Mouse (Mus musculus): Measurements from ENCODE around the gene Glyctk.
"Not testable (repeated sequence)": the region's sequence is repeated elsewhere in the genome, so short reads cannot be mapped to it uniquely, and the experiment has no call there.

Glyctk gene

DNA sequence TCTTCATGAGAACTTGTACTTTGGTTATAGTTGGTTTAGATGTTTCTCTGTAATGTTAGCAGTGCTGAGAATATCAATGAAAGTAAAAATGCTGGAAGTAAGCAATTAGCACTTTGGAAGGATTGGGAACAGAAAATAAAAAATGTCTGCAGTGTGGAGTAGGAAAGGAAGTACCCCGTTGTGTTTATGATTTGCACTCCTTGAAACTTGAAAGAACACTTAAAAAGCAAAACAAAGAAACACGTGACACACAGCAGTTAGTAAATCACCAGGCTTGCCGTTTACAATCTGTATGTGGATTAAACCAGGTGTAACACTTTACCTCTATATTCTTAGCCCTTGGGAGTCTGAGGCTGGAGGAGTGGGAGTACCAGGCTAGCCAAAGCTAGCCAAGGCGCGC, 18.8 kb upstream of the Glyctk start:
- DNase-seq (ENCODE audit: low spot score) = no peak

DNA sequence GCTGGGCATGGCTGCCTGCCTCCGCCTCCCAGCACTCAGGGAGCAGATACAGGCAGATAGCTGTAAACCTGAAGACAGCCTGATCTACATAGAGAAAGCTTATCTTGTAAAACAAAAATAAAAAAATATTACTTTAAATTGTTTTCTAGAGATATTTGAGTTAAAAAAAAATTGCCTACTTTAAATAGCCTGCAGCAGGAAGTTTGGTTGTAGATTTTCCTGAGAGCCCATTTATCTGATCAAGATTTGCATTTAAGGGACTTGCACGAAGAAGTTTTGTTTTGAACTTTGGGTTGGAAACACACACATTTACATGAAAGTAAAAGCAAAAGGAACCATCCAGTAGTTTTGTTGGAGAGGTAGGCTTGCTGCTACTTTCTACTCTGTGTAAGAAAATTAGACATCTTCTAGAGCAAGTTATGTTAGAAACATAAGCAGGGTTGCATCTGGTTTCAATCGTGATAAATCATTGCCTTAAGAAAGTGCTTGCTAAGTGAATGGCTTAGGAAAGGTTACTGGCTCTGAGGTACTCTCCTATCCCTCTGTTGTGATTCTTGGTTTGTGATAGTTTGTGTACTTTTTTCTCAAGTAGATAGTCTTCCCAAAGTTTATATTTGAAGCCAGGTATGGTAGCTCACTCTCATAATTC, 17.7 kb upstream of the Glyctk start:
- no peak for DNase-seq (ENCODE audit: low spot score)

DNA sequence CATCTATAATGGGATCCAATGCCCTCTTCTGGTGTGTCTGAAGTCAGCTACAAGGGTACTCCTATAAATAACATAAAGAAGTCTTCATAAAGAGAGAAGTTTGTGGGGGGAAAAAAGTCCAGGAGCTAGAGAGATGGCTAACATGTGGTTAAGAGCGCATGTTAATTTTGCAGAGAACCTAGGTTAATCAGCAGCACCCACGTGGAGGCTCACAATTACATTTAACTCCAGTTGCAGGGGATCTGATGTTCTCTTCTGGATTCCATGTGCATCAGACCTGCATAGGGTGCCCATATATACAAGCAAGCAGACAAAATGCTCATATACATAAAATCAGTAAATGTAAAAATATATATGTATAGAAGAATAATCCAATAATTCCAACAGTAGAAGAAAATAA, 15.4 kb upstream of the Glyctk start:
- no peak for DNase-seq (ENCODE audit: low spot score)

GRCm38 (mm10) chr9:106172527-106172926, 14.6 kb upstream of the Glyctk start:
- no peak for DNase-seq (ENCODE audit: low spot score)

GRCm38 (mm10) chr9:106171346-106172158, 13.6 kb upstream of the Glyctk start:
- DNase-seq (ENCODE audit: low spot score) = peak; percentile 39

DNA sequence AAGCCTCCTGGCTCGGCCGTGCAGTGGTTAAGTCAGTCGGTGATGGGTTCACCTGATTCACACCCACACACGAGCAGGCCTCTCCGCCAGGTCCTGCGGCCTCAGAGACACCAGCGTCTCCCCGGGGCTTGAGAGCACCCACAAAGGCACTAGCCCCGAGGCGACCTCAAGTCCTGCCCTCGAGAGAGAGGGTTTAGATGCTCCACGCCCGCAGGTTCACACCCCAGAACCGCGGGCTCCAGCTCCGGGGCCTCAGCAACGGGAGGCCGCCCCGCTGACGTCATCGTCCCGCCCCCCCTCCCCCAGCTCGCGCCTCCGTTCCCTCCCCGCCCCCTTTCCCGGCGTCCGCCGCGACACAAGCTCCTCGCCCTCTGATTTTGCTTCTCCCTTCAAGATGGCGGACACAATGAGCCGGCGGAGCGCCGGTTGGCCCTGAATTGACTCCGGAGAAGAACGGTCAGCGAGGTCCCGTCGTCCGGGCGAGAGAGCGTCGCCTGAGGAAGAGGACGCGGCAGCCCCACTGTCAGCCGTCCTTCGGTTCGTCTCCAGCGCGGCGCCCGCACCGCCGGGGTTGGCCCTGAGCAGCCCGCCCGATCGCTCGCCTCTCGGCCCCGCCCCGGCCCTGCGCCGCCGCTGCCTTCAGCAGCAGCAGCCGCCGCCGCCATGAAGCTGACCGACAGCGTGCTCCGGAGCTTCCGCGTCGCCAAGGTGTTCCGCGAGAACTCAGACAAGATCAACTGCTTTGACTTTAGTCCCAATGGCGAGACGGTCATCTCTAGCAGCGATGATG, 12.8 kb upstream of the Glyctk start, which contains the start of gene Wdr82:
Gene Wdr82, plus strand, starts transcription at position 373 of the 790 bp plus-strand sequence.
- DNase-seq (ENCODE audit: low spot score) = peak; percentile 54

GRCm38 (mm10) chr9:106169917-106170316, 12.0 kb upstream of the Glyctk start:
- no peak for DNase-seq (ENCODE audit: low spot score)

DNA sequence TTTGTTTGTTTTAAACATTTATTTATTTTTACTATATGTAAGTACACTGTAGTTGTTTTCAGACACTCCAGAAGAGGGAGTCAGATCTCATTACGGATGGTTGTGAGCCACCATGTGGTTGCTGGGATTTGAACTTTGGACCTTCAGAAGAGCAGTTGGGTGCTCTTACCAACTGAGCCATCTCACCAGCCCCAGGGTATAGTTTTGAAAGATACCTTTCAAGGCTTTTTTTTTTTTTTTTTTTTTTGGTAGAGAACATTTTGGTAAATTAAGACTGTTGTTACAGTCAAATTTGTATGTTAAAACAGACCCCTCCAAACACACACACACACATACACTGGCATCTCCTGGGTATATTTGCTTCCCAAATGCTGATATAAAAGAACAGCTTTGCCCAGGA, 11.1 kb upstream of the Glyctk start:
- DNase-seq (ENCODE audit: low spot score) = not testable (repeated sequence)

DNA sequence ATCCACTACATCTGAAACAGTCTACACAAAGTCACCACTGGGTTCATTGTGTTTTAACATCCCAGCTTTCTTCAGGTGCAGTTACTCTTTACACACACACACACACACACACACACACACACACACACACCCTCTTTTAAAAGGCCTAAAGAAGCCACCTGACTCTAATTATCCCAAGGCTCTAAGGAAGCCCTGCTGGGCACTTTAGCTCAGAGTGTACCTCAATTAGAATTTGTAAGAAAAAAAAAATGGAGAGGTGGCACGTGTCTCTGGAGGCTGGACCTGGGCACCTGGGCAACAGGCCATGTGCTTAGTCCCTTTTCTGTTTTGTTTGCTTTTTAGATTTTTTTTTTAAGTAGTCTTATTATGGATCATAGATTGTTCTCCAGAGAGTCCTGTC, 9.8 kb upstream of the Glyctk start:
- DNase-seq (ENCODE audit: low spot score) = no peak

DNA sequence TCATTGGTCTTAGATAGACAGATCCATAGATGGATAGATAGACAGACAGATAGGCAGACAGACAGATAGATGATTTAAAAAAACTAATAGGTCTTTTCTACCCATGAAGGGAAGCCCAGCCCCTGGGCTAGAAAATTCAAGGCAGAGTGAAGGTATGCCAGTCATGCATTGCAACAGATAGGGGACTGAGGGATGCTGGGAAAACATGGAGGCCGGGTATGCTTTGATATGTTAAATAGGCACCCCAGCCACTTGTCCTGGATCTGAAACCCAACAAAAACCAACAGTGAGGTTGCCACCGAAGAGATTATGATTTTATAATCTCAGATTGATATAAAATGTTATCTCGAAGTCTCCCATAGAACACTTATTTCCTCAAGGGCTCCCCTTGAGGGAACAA, 9.3 kb upstream of the Glyctk start:
- DNase-seq (ENCODE audit: low spot score) = no peak

GRCm38 (mm10) chr9:106166709-106167108, 8.8 kb upstream of the Glyctk start:
- DNase-seq (ENCODE audit: low spot score) = no peak

DNA sequence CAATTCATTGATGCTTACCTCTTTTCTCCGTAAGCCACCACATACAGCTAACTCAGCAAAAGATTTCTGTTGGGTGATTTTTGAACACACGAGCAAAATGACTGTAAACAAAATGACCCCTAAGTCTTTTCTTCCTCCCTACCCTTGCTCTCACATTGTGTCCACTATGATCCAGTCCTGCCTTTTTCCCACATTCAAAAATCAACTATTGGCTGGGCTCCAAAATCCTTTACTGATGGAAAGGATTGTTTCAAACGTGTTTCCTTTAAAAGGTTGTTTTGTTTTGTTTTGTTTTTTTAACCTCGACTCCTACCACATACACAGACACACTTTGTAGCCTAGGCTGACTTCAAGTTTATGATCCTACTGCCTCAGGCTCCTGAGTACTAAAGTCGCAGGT, 2.5 kb upstream of the Glyctk start:
- no peak for DNase-seq (ENCODE audit: low spot score)

DNA sequence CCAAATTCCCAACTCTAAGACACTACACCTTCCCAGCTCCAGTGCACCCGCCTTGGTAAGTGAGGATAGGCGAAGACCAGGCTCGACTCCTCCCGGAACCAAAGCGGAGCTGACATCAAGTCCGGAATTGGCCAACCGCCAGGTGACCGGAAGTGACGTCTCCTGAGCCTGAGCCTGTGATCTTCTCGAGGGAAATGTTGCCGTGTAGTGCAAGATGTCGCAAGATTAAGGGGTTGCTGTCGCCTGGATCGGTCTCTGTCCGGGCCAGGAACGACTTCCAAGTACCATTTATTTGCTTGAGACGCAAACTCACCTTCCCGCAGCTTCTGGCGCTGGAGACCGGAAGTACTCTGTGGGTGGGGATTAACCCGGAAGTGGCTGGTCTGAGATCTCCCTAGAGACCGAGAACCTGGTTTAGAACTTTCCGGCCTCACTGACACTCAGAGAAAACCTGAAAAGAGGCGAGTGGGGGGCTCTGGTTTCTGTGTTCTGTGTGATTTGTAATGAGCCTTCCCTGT, 1.9 kb upstream of the Glyctk start:
- peak; percentile 92 for DNase-seq (ENCODE audit: low spot score)

DNA sequence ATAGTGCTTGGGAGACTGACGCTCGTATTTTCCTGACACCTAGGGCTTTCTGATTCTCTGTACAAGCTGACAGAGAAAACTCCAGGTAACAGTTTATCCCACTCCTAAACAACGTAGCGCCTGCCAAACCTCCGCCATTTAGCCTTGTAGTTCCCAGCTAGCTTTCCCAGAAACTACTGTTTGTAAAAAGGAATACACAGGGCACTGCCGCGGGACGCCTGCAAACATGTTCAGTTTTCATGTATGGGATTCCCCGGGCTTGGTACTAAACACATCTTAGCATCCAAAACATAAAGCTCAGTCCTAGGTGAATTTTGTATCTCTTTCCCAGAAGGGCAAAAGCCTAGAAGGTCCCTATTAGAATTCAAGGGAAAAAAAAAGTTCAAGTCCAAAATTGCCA, 1.3 kb upstream of the Glyctk start:
- DNase-seq (ENCODE audit: low spot score) = no peak

- no peak for DNase-seq (ENCODE audit: low spot score)
Observed at GRCm38 (mm10) chr9:106157623-106157925, 364 bp downstream of the Glyctk start.

GRCm38 (mm10) chr9:106156921-106157622, 866 bp downstream of the Glyctk start:
- DNase-seq (ENCODE audit: low spot score) = no peak

- DNase-seq (ENCODE audit: low spot score) = no peak
Observed at GRCm38 (mm10) chr9:106156419-106156818, 1.5 kb downstream of the Glyctk start.

- DNase-seq (ENCODE audit: low spot score) = no peak
Observed at GRCm38 (mm10) chr9:106154106-106154505, 3.8 kb downstream of the Glyctk start.

- no peak for DNase-seq (ENCODE audit: low spot score)
Observed at GRCm38 (mm10) chr9:106149399-106149754, 8.6 kb downstream of the Glyctk start.

- no peak for DNase-seq (ENCODE audit: low spot score)
Observed at GRCm38 (mm10) chr9:106148541-106149398, 9.2 kb downstream of the Glyctk start.

GRCm38 (mm10) chr9:106147851-106148431, 10.0 kb downstream of the Glyctk start:
- DNase-seq (ENCODE audit: low spot score) = no peak
